Mouse (Mus musculus): ENCODE results near the gene Galntl6.

GRCm38 (mm10) chr8:58025094-58025493, 887.3 kb downstream of the Galntl6 start:
- TF ChIP-seq CTCF (IDR thresholded peaks at IDR 0.05; ENCODE audit: control insufficient read depth, insufficient read depth, low read length) (no peak), POLR2A (IDR thresholded peaks at IDR 0.05; ENCODE audit: borderline replicate concordance, control insufficient read depth, low read depth, low read length) (no peak)
